Mouse (Mus musculus): ENCODE results near the gene Ugt1a7c. TPM values are rescaled to one million over a fixed set of nuclear protein-coding genes. Genes with fewer than 3 reads are reported as not detected.
"Not testable (repeated sequence)": the region's sequence is repeated elsewhere in the genome, so short reads cannot be mapped to it uniquely, and the experiment has no call there.

The Ugt1a7c gene
- polyA plus RNA-seq, 1 experiment from 2014 or later = 1.3 TPM

- Histone ChIP-seq H3K4me2 (replicated peaks) (no peak overlapping the region), H3K36me3 (replicated peaks; ENCODE audit: control insufficient read depth, insufficient read depth) (no peaks in the 10 kb centered on the region), H3K27ac (no peak overlapping the region), H3K27me3 (ENCODE audit: control insufficient read depth, insufficient read depth, low read length) (no peaks in the 10 kb centered on the region), H3K4me3 (replicated peaks; ENCODE audit: low read length) (no peak overlapping the region), H3K9me3 (ENCODE audit: control insufficient read depth, low read length) (no peaks in the 10 kb centered on the region), H3K9ac (no peak overlapping the region), H3K4me1 (replicated peaks; ENCODE audit: control insufficient read depth, insufficient read depth, low read length) (no peaks in the 10 kb centered on the region)
- DNase-seq (ENCODE audit: low spot score) = no peak
- WGBS = 63% methylated on average over 2 of the region's 2 CpGs
- ATAC-seq (ENCODE audit: low FRiP score) = no peak
These were observed 10.8 kb downstream of the Ugt1a7c start for GRCm38 (mm10) chr1:88105656-88106055.

- not testable (repeated sequence) for ATAC-seq (ENCODE audit: low FRiP score); DNase-seq (ENCODE audit: low spot score)
- 75% methylated on average over 2 of the region's 2 CpGs for WGBS
These were observed 14.2 kb downstream of the Ugt1a7c start for GRCm38 (mm10) chr1:88109027-88109557.

GRCm38 (mm10) chr1:88109604-88110003, 14.7 kb downstream of the Ugt1a7c start:
- H3K4me2 ChIP-seq (replicated peaks); H3K27me3 ChIP-seq (ENCODE audit: control insufficient read depth, insufficient read depth, low read length); H3K36me3 ChIP-seq (replicated peaks; ENCODE audit: control insufficient read depth, insufficient read depth); DNase-seq (ENCODE audit: low spot score); H3K27ac ChIP-seq; H3K4me1 ChIP-seq (replicated peaks; ENCODE audit: control insufficient read depth, insufficient read depth, low read length); ATAC-seq (ENCODE audit: low FRiP score); H3K9me3 ChIP-seq (ENCODE audit: control insufficient read depth, low read length); H3K4me3 ChIP-seq (replicated peaks; ENCODE audit: low read length); H3K9ac ChIP-seq: not testable (repeated sequence)
- 82% methylated on average over 2 of the region's 2 CpGs for WGBS

More at GRCm38 (mm10) chr1:88109027-88109557, 14.2 kb downstream of the Ugt1a7c start:
- not testable (repeated sequence) for H3K4me3 ChIP-seq (replicated peaks; ENCODE audit: low read length); H3K27ac ChIP-seq; H3K27me3 ChIP-seq (ENCODE audit: control insufficient read depth, insufficient read depth, low read length); H3K36me3 ChIP-seq (replicated peaks; ENCODE audit: control insufficient read depth, insufficient read depth); H3K4me2 ChIP-seq (replicated peaks); H3K9ac ChIP-seq; H3K4me1 ChIP-seq (replicated peaks; ENCODE audit: control insufficient read depth, insufficient read depth, low read length); H3K9me3 ChIP-seq (ENCODE audit: control insufficient read depth, low read length)

GRCm38 (mm10) chr1:88112769-88113168, 17.9 kb downstream of the Ugt1a7c start:
- 97% methylated on average over 6 of the region's 6 CpGs for WGBS
- H3K27me3 ChIP-seq (ENCODE audit: control insufficient read depth, insufficient read depth, low read length); H3K36me3 ChIP-seq (replicated peaks; ENCODE audit: control insufficient read depth, insufficient read depth); DNase-seq (ENCODE audit: low spot score); H3K9ac ChIP-seq; H3K4me2 ChIP-seq (replicated peaks); H3K4me1 ChIP-seq (replicated peaks; ENCODE audit: control insufficient read depth, insufficient read depth, low read length); H3K9me3 ChIP-seq (ENCODE audit: control insufficient read depth, low read length); H3K27ac ChIP-seq; H3K4me3 ChIP-seq (replicated peaks; ENCODE audit: low read length); ATAC-seq (ENCODE audit: low FRiP score): not testable (repeated sequence)

- H3K4me2 ChIP-seq (replicated peaks); H3K27ac ChIP-seq; H3K4me1 ChIP-seq (replicated peaks; ENCODE audit: control insufficient read depth, insufficient read depth, low read length); H3K9ac ChIP-seq; H3K36me3 ChIP-seq (replicated peaks; ENCODE audit: control insufficient read depth, insufficient read depth); H3K4me3 ChIP-seq (replicated peaks; ENCODE audit: low read length); DNase-seq (ENCODE audit: low spot score); H3K27me3 ChIP-seq (ENCODE audit: control insufficient read depth, insufficient read depth, low read length); ATAC-seq (ENCODE audit: low FRiP score); H3K9me3 ChIP-seq (ENCODE audit: control insufficient read depth, low read length): not testable (repeated sequence)
- WGBS = 12% methylated on average over 4 of the region's 4 CpGs
These were observed 25.7 kb downstream of the Ugt1a7c start for GRCm38 (mm10) chr1:88120550-88120949.

- not testable (repeated sequence) for H3K36me3 ChIP-seq (replicated peaks; ENCODE audit: control insufficient read depth, insufficient read depth); H3K9ac ChIP-seq; H3K4me3 ChIP-seq (replicated peaks; ENCODE audit: low read length); DNase-seq (ENCODE audit: low spot score); H3K9me3 ChIP-seq (ENCODE audit: control insufficient read depth, low read length); ATAC-seq (ENCODE audit: low FRiP score); H3K4me1 ChIP-seq (replicated peaks; ENCODE audit: control insufficient read depth, insufficient read depth, low read length); H3K27me3 ChIP-seq (ENCODE audit: control insufficient read depth, insufficient read depth, low read length); H3K27ac ChIP-seq; H3K4me2 ChIP-seq (replicated peaks)
- no CpG with 5 or more reads among the region's 1 CpGs for WGBS
These were observed 26.7 kb downstream of the Ugt1a7c start for GRCm38 (mm10) chr1:88121521-88121920.

GRCm38 (mm10) chr1:88125827-88126360, 31.0 kb downstream of the Ugt1a7c start:
- H3K27me3 ChIP-seq (ENCODE audit: control insufficient read depth, insufficient read depth, low read length); H3K9ac ChIP-seq; H3K9me3 ChIP-seq (ENCODE audit: control insufficient read depth, low read length); H3K4me1 ChIP-seq (replicated peaks; ENCODE audit: control insufficient read depth, insufficient read depth, low read length); H3K36me3 ChIP-seq (replicated peaks; ENCODE audit: control insufficient read depth, insufficient read depth); DNase-seq (ENCODE audit: low spot score); ATAC-seq (ENCODE audit: low FRiP score); H3K27ac ChIP-seq; H3K4me2 ChIP-seq (replicated peaks); H3K4me3 ChIP-seq (replicated peaks; ENCODE audit: low read length): not testable (repeated sequence)
- 84% methylated on average over 3 of the region's 4 CpGs for WGBS

- not testable (repeated sequence) for H3K27ac ChIP-seq; H3K4me3 ChIP-seq (replicated peaks; ENCODE audit: low read length); DNase-seq (ENCODE audit: low spot score); H3K4me2 ChIP-seq (replicated peaks); H3K4me1 ChIP-seq (replicated peaks; ENCODE audit: control insufficient read depth, insufficient read depth, low read length); H3K27me3 ChIP-seq (ENCODE audit: control insufficient read depth, insufficient read depth, low read length); ATAC-seq (ENCODE audit: low FRiP score); H3K9me3 ChIP-seq (ENCODE audit: control insufficient read depth, low read length); H3K36me3 ChIP-seq (replicated peaks; ENCODE audit: control insufficient read depth, insufficient read depth); H3K9ac ChIP-seq
- 94% methylated on average over 2 of the region's 2 CpGs for WGBS
These were observed 34.2 kb downstream of the Ugt1a7c start for GRCm38 (mm10) chr1:88129091-88129490.

- not testable (repeated sequence) for H3K9ac ChIP-seq; H3K27me3 ChIP-seq (ENCODE audit: control insufficient read depth, insufficient read depth, low read length); H3K9me3 ChIP-seq (ENCODE audit: control insufficient read depth, low read length); DNase-seq (ENCODE audit: low spot score); H3K36me3 ChIP-seq (replicated peaks; ENCODE audit: control insufficient read depth, insufficient read depth); H3K4me1 ChIP-seq (replicated peaks; ENCODE audit: control insufficient read depth, insufficient read depth, low read length); H3K4me3 ChIP-seq (replicated peaks; ENCODE audit: low read length); ATAC-seq (ENCODE audit: low FRiP score); H3K4me2 ChIP-seq (replicated peaks); H3K27ac ChIP-seq
- 90% methylated on average over 1 of the region's 1 CpGs for WGBS
These were observed 35.4 kb downstream of the Ugt1a7c start for GRCm38 (mm10) chr1:88130223-88130622.
